Mouse (Mus musculus) heart, embryonic 14.5 days (tissue): ENCODE data around the gene Tmem237. TPM values are rescaled to one million over a fixed set of nuclear protein-coding genes. Genes with fewer than 3 reads are reported as not detected.

Experiments
- ATAC-seq: fragments of 200-750 bp; cut with Nextera tagmentation; 2 replicates; pipeline ENCODE4 v1.8.0; 2017; ENCODE audit warnings: low read depth, moderate TSS enrichment; ENCODE audit not compliant: insufficient number of reproducible peaks, insufficient read depth, low FRiP score
- H3K27ac ChIP-seq, 2 experiments: fragments of 200-500 bp in 1 of 2; fragments of 300-500 bp in 1 of 2; sonication (generic) in 1 of 2; replicated peaks in 1 of 2; 2 replicates each; pipeline ENCODE4 v1.5.1; 2012 to 2014; ENCODE audit warnings: low read depth in 2 of 2, low read length in 2 of 2, control low read depth in 1 of 2, mild to moderate bottlenecking in 1 of 2, mixed read lengths in 1 of 2; ENCODE audit not compliant: control insufficient read depth in 1 of 2, insufficient read depth in 1 of 2
- H3K27me3 ChIP-seq: fragments of 300-500 bp; sonication (generic); 2 replicates; pipeline ENCODE4 v1.6.1; 2014; ENCODE audit warnings: mild to moderate bottlenecking, low read length, control low read depth; ENCODE audit not compliant: control insufficient read depth, insufficient read depth
- H3K36me3 ChIP-seq: fragments of 300-500 bp; sonication (generic); 2 replicates; pipeline ENCODE4 v1.6.1; 2014; ENCODE audit warnings: mild to moderate bottlenecking, control low read depth, low read length, mixed read lengths; ENCODE audit not compliant: control insufficient read depth, insufficient read depth
- H3K4me1 ChIP-seq, 2 experiments: fragments of 200-500 bp in 1 of 2; fragments of 300-500 bp in 1 of 2; sonication (generic) in 1 of 2; 2 replicates each; pipeline ENCODE4 v1.6.1; 2012 to 2014; ENCODE audit warnings: low read length in 2 of 2, control low read depth in 1 of 2, mixed read lengths in 1 of 2; ENCODE audit not compliant: control insufficient read depth in 2 of 2, insufficient read depth in 2 of 2
- H3K4me2 ChIP-seq: fragments of 300-500 bp; sonication (generic); 2 replicates; pipeline ENCODE4 v1.6.1; 2014; ENCODE audit warnings: mild to moderate bottlenecking, low read length
- H3K4me3 ChIP-seq, 2 experiments: fragments of 200-500 bp in 1 of 2; fragments of 300-500 bp in 1 of 2; sonication (generic) in 1 of 2; 2 replicates each; pipeline ENCODE4 v1.5.1; 2012 to 2014; ENCODE audit warnings: low read length in 2 of 2, mild to moderate bottlenecking in 2 of 2, control low read depth in 1 of 2, low read depth in 1 of 2, moderate library complexity in 1 of 2; ENCODE audit not compliant: control insufficient read depth in 1 of 2, insufficient read depth in 1 of 2
- H3K9ac ChIP-seq: fragments of 300-500 bp; sonication (generic); 2 replicates; pipeline ENCODE4 v1.6.1; 2014; ENCODE audit warnings: mild to moderate bottlenecking, low read length
- H3K9me3 ChIP-seq: fragments of 300-500 bp; sonication (generic); 2 replicates; pipeline ENCODE4 v1.6.1; 2016; ENCODE audit warnings: low read length, control low read depth; ENCODE audit not compliant: control insufficient read depth
- WGBS: fragments of 180-500 bp; shearing (Covaris S2); extraction: QIAGEN DNeasy Blood & Tissue Kit; methylation state at CpG from one replicate; pipeline ENCODE4 v1.1.7; 2014; 5-methylcytosine and 5-hydroxymethylcytosine counted together
- polyA plus RNA-seq: library from polyadenylated mRNA; unstranded; fragments of >200 nt; fragmentation: Nextera tagmentation; extraction: Ambion mirVana; gene quantifications from 2 replicates; pipeline ENCODE4 v1.2.1, GENCODE M21; 2014

Gene Tmem237
- polyA plus RNA-seq = 13.8 and 15.9 TPM in 2 replicates

- peak within 1 kb of the TSS; percentile 59 to 67 for H3K27ac ChIP-seq
- peak within 1 kb of the TSS; percentile 74 to 96 for H3K4me3 ChIP-seq
- no peaks in the 10 kb centered on the region for H3K9me3 ChIP-seq
- peak; percentile 96 for ATAC-seq
- peak within 1 kb of the TSS; percentile 89 for H3K4me2 ChIP-seq
- H3K36me3 ChIP-seq = no peaks in the 10 kb centered on the region
- H3K4me1 ChIP-seq = 0 out of 4 replicates have a peak, but pooled peaks cover 0 to 2% of the 10 kb centered on the region in 2 experiments
- WGBS = under 1% methylated on average over 69 of the region's 74 CpGs
- no peaks in the 10 kb centered on the region for H3K27me3 ChIP-seq
- peak within 1 kb of the TSS; percentile 87 for H3K9ac ChIP-seq
Measured at GRCm38 (mm10) chr1:59119720-59120457, at the start of gene Tmem237. Gene Tmem237, minus strand, starts transcription at chr1:59120408.

- ATAC-seq = no peak
- H3K4me3 ChIP-seq = no peak overlapping the region
- H3K9ac ChIP-seq = no peak overlapping the region
- no peaks in the 10 kb centered on the region for H3K27me3 ChIP-seq
- H3K4me1 ChIP-seq = peaks cover 0 to 6% of the 10 kb centered on the region in 2 experiments; a peak in 1 of 4 replicates
- 87% methylated on average over 6 of the region's 6 CpGs for WGBS
- no peak overlapping the region for H3K4me2 ChIP-seq
- H3K9me3 ChIP-seq = no peaks in the 10 kb centered on the region
- H3K27ac ChIP-seq = no peak overlapping the region
- peaks cover 33% of the 10 kb centered on the region for H3K36me3 ChIP-seq
Measured at GRCm38 (mm10) chr1:59169586-59169985, 49.4 kb upstream of the Tmem237 start.

- Histone ChIP-seq H3K4me1 (peaks cover 0 to 6% of the 10 kb centered on the region in 2 experiments; a peak in 1 of 4 replicates), H3K27ac (no peak overlapping the region), H3K36me3 (peaks cover 32% of the 10 kb centered on the region), H3K9me3 (no peaks in the 10 kb centered on the region), H3K9ac (no peak overlapping the region), H3K4me3 (no peak overlapping the region), H3K4me2 (no peak overlapping the region), H3K27me3 (no peaks in the 10 kb centered on the region)
- ATAC-seq = no peak
- 41% methylated on average over 2 of the region's 2 CpGs for WGBS
Measured at GRCm38 (mm10) chr1:59168556-59168955, 48.3 kb upstream of the Tmem237 start.

GRCm38 (mm10) chr1:59167654-59168425 is 47.6 kb upstream of the Tmem237 start:
- Histone ChIP-seq H3K4me2 (no peak overlapping the region), H3K36me3 (peaks cover 36% of the 10 kb centered on the region), H3K4me1 (peaks cover 0 to 6% of the 10 kb centered on the region in 2 experiments; a peak in 1 of 4 replicates), H3K27ac (no peak overlapping the region), H3K4me3 (no peak overlapping the region), H3K9me3 (no peaks in the 10 kb centered on the region), H3K9ac (no peak overlapping the region), H3K27me3 (no peaks in the 10 kb centered on the region)
- ATAC-seq = no peak
- WGBS = 68% methylated on average over 4 of the region's 4 CpGs

GRCm38 (mm10) chr1:59166232-59166905 is 46.2 kb upstream of the Tmem237 start:
- no peak for ATAC-seq
- Histone ChIP-seq H3K27ac (no peak overlapping the region), H3K9ac (no peak overlapping the region), H3K27me3 (no peaks in the 10 kb centered on the region), H3K4me2 (no peak overlapping the region), H3K4me3 (no peak overlapping the region), H3K4me1 (no peaks in the 10 kb centered on the region), H3K9me3 (no peaks in the 10 kb centered on the region), H3K36me3 (peaks cover 41% of the 10 kb centered on the region)
- 88% methylated on average over 9 of the region's 9 CpGs for WGBS

GRCm38 (mm10) chr1:59163918-59164317 is 43.7 kb upstream of the Tmem237 start:
- Histone ChIP-seq H3K9ac (no peak overlapping the region), H3K27me3 (no peaks in the 10 kb centered on the region), H3K9me3 (no peaks in the 10 kb centered on the region), H3K4me1 (no peaks in the 10 kb centered on the region), H3K27ac (no peak overlapping the region), H3K4me2 (no peak overlapping the region), H3K4me3 (no peak overlapping the region), H3K36me3 (peaks cover 31% of the 10 kb centered on the region)
- 58% methylated on average over 5 of the region's 5 CpGs for WGBS
- ATAC-seq = no peak

GRCm38 (mm10) chr1:59163030-59163461 is 42.8 kb upstream of the Tmem237 start, which contains the start of gene Mpp4:
Gene Mpp4, minus strand, starts transcription at chr1:59163389.
- ATAC-seq = no peak
- Histone ChIP-seq H3K4me3 (no peak within 1 kb of the TSS), H3K27me3 (no peaks in the 10 kb centered on the region), H3K36me3 (peaks cover 31% of the 10 kb centered on the region), H3K9me3 (no peaks in the 10 kb centered on the region), H3K4me2 (no peak within 1 kb of the TSS), H3K27ac (no peak within 1 kb of the TSS), H3K4me1 (no peaks in the 10 kb centered on the region), H3K9ac (no peak within 1 kb of the TSS)
- WGBS = 71% methylated on average over 12 of the region's 12 CpGs
